Mouse (Mus musculus) myocyte (in vitro differentiated cells): Measurements from ENCODE around the gene Gngt1.

Experiments used
- MYOD1 ChIP-seq, 3 experiments: IDR thresholded peaks; one replicate each; pipeline ENCODE4 v1.6.1; 2011; ENCODE audit warnings: control low read depth in 2 of 3, low read depth in 2 of 3, mild to moderate bottlenecking in 2 of 3, moderate library complexity in 1 of 3; ENCODE audit not compliant: insufficient read length in 2 of 3, control insufficient read depth in 1 of 3
- POLR2AphosphoS2 ChIP-seq: IDR thresholded peaks from one replicate; pipeline ENCODE4 v1.6.1; 2011; ENCODE audit warnings: low read depth, control low read depth; ENCODE audit not compliant: insufficient read length
- USF1 ChIP-seq: IDR thresholded peaks from one replicate; pipeline ENCODE4 v1.6.1; 2011; ENCODE audit warnings: low read depth, mild to moderate bottlenecking, control low read depth, moderate library complexity

DNA sequence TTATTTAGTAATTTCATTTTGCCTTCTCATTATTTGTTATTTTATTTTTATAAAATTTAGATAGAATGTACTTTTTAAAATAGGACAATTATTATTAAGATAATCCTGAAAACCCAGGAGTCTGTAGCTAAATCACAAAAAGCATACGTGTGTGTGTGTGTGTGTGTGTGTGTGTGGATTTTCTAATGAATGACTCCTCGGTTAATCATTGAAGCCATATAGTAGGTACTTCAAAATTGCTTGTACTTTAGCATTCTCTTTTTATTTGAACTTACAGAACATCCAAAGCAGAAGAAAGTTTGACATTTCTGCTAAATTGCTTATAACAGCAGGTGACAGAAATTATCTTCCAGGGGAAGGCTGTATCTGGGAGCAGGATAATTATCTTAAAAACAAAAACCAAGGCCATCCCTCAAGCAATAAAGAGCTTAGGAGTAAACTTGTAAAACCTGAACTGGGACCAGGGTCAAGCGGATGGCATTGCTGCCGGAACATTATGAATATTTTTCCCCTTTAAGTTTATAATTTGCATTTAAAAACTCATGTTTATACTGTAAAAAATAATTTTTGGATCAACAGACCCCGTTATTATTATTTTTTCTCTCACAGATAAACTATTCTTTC, 10.8 kb upstream of the Gngt1 start:
- TF ChIP-seq MYOD1 (IDR thresholded peaks at IDR 0.05; ENCODE audit: control insufficient read depth in 1 of 3, insufficient read length in 2 of 3, low read depth in 2 of 3) = no peak
- no peak for TF ChIP-seq USF1
- TF ChIP-seq POLR2AphosphoS2 = no peak
